Mouse (Mus musculus): ENCODE measurements around the gene Bahcc1. TPM values are rescaled to one million over a fixed set of nuclear protein-coding genes. Genes with fewer than 3 reads are reported as not detected.

Bahcc1 gene
- polyA plus RNA-seq, 1 experiment from 2014 or later: 3.1 TPM

DNA sequence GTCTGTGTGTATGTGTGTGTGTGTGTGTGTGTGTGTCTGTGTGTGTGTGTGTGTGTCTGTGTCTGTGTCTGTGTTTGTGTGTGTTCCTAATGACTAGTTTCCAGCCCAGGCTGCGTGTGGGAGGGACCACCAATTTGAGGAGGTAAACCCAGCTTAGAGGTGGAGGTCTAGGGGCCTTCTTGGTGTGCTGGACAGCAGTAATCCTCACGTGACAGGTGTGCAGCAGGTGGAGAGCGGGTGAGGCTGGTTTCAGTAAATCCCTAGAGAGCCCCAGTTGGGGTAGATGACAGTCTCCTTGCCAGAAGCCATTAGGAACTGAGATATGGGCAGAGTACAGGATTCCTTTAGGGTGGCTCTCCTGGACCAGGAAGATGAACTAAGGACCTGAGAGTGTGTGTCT lies 36.3 kb downstream of the Bahcc1 start:
- Histone ChIP-seq H3K9ac (ENCODE audit: low read depth, low read length) (no peak overlapping the region), H3K9me3 (ENCODE audit: control insufficient read depth) (no peaks in the 10 kb centered on the region), H3K4me1 (replicated peaks; ENCODE audit: control insufficient read depth, insufficient read depth, low read length) (no peaks in the 10 kb centered on the region), H3K27ac (ENCODE audit: low read depth, low read length) (no peak overlapping the region), H3K36me3 (ENCODE audit: control insufficient read depth, insufficient read depth) (peaks cover 29% of the 10 kb centered on the region), H3K4me3 (ENCODE audit: low read depth, low read length) (no peak overlapping the region), H3K4me2 (replicated peaks; ENCODE audit: low read depth) (no peak overlapping the region), H3K27me3 (replicated peaks; ENCODE audit: control insufficient read depth, insufficient read depth, low read length) (no peaks in the 10 kb centered on the region)
- no peak for TF ChIP-seq CTCF (IDR thresholded peaks at IDR 0.05; ENCODE audit: low read depth)
- 67% methylated on average over 3 of the region's 3 CpGs for WGBS
- no peak for ATAC-seq

DNA sequence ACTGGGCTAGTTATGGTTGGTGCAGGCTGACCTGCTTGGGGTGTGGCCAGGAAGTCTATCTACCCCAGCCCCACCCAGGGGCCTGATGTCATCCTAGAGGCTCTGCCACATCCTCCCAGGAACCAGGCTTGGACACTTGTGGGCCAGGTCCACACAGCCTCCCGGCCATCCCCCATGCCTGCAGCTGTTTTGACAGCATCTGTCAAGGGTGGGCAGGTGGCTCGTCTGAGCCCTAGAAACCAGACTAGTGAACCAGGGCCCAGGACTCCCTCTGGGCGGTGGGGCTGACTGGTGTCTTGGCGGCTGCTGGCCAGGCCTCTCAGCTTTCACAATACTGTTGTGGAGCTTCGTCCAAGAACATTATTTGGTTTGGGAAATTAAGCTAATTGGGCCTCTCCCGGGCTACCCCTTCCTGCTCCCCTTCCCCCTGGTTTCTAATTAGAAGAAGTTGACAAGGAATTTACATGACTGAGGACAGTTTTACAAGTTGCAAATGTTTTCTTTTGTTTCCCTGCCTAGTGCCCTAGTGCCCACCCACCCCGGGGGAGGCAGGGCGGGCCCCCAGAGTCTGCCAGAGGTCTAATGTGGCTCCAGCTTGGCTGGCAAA lies 36.9 kb downstream of the Bahcc1 start:
- Histone ChIP-seq H3K4me1 (replicated peaks; ENCODE audit: control insufficient read depth, insufficient read depth, low read length) (no peaks in the 10 kb centered on the region), H3K27ac (ENCODE audit: low read depth, low read length) (no peak overlapping the region), H3K27me3 (replicated peaks; ENCODE audit: control insufficient read depth, insufficient read depth, low read length) (no peaks in the 10 kb centered on the region), H3K36me3 (ENCODE audit: control insufficient read depth, insufficient read depth) (peaks cover 35% of the 10 kb centered on the region), H3K4me3 (ENCODE audit: low read depth, low read length) (no peak overlapping the region), H3K9me3 (ENCODE audit: control insufficient read depth) (no peaks in the 10 kb centered on the region), H3K9ac (ENCODE audit: low read depth, low read length) (no peak overlapping the region), H3K4me2 (replicated peaks; ENCODE audit: low read depth) (no peak overlapping the region)
- no peak for TF ChIP-seq CTCF (IDR thresholded peaks at IDR 0.05; ENCODE audit: low read depth)
- ATAC-seq: no peak
- WGBS: 65% methylated on average over 8 of the region's 8 CpGs

DNA sequence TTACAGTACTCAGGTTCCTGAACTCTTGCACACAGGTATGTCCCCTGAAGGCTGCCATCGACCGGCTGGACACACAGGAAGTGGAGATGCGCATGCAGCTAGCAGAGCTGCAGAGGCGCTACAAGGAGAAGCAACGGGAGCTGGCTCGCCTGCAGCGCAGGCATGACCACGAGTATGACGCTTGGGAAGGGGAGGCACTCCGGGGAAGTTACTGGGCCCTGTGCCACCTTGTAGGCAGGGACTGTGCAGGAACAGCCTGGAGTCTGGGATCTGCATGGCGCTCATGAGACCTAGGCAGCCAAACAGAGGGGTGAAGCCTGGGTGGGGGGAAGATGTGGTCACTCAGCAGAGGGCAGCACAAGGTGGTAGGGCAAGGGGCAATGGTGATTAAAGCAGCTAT lies 46.6 kb downstream of the Bahcc1 start:
- Histone ChIP-seq H3K36me3 (ENCODE audit: control insufficient read depth, insufficient read depth) (peaks cover 70% of the 10 kb centered on the region), H3K4me1 (replicated peaks; ENCODE audit: control insufficient read depth, insufficient read depth, low read length) (no peaks in the 10 kb centered on the region)

DNA sequence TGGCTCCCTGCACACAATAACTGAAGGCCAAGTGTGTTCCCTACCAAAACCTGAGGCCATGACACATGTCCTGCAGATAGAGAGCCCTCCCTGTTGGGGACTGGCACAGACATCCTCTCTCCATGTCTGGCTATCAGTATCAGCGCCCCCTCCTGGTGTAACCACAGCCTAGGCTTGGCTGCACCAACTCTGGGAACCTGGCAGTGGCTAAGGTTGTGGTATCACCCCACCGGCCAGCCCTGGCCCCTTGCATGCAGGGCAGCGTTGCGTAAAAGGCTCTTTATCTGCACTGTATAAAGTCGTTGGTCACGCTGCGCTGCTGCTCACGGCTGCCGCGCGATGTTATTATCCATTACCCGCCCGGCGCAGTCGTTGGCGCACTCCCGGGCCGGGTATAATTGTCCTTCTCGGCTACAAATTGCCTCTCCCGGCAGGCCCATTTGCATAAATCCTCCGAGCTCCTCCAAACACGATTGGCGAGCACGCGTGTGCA lies 47.6 kb downstream of the Bahcc1 start:
- WGBS: 72% methylated on average over 25 of the region's 25 CpGs
- Histone ChIP-seq H3K27ac (ENCODE audit: low read depth, low read length) (0 out of 2 replicates have a peak overlapping the region, but pooled peaks have one; percentile 15), H3K27me3 (replicated peaks; ENCODE audit: control insufficient read depth, insufficient read depth, low read length) (no peaks in the 10 kb centered on the region), H3K4me3 (ENCODE audit: low read depth, low read length) (no peak overlapping the region), H3K4me1 (replicated peaks; ENCODE audit: control insufficient read depth, insufficient read depth, low read length) (no peaks in the 10 kb centered on the region), H3K36me3 (ENCODE audit: control insufficient read depth, insufficient read depth) (peaks cover 70% of the 10 kb centered on the region), H3K9ac (ENCODE audit: low read depth, low read length) (no peak overlapping the region), H3K9me3 (ENCODE audit: control insufficient read depth) (no peaks in the 10 kb centered on the region), H3K4me2 (replicated peaks; ENCODE audit: low read depth) (no peak overlapping the region)
- peak; percentile 75 for TF ChIP-seq CTCF (IDR thresholded peaks at IDR 0.05; ENCODE audit: low read depth)
- ATAC-seq: no peak

More for the DNA sequence above, 46.6 kb downstream of the Bahcc1 start:
- TF ChIP-seq CTCF (IDR thresholded peaks at IDR 0.05; ENCODE audit: low read depth): no peak
- no peak overlapping the region for H3K27ac ChIP-seq (ENCODE audit: low read depth, low read length)
- H3K9me3 ChIP-seq (ENCODE audit: control insufficient read depth): no peaks in the 10 kb centered on the region
- H3K9ac ChIP-seq (ENCODE audit: low read depth, low read length): no peak overlapping the region
- no peak overlapping the region for H3K4me3 ChIP-seq (ENCODE audit: low read depth, low read length)
- no peaks in the 10 kb centered on the region for H3K27me3 ChIP-seq (replicated peaks; ENCODE audit: control insufficient read depth, insufficient read depth, low read length)
- H3K4me2 ChIP-seq (replicated peaks; ENCODE audit: low read depth): no peak overlapping the region
- 83% methylated on average over 11 of the region's 11 CpGs for whole genome bisulfite sequencing
- ATAC-seq: no peak

DNA sequence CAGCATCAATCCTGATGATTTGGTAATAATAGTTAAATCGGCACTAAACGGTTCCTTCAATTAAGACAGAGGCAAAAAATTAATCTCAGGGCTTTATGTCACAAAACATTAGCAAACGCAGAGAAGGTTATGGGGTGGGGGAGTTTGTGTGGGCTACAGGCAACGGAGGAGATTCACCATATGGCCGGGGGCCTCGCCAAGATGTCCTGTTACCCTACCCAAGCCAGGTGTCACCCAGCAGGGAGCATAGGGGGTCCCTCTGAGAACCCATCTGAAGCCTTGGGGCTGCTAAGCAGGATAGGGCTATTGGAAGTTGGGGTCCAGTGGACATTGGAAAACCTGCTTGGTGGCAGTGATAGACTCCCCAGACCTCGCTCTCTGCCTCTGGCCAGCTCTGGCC lies 48.0 kb downstream of the Bahcc1 start:
- Histone ChIP-seq H3K27me3 (replicated peaks; ENCODE audit: control insufficient read depth, insufficient read depth, low read length) (no peaks in the 10 kb centered on the region), H3K4me1 (replicated peaks; ENCODE audit: control insufficient read depth, insufficient read depth, low read length) (no peaks in the 10 kb centered on the region), H3K4me2 (replicated peaks; ENCODE audit: low read depth) (no peak overlapping the region), H3K4me3 (ENCODE audit: low read depth, low read length) (no peak overlapping the region), H3K36me3 (ENCODE audit: control insufficient read depth, insufficient read depth) (peaks cover 70% of the 10 kb centered on the region), H3K9me3 (ENCODE audit: control insufficient read depth) (no peaks in the 10 kb centered on the region), H3K9ac (ENCODE audit: low read depth, low read length) (no peak overlapping the region), H3K27ac (ENCODE audit: low read depth, low read length) (peak overlapping the region; percentile 15; the same call in 1 of the 2 replicates)
- WGBS: 93% methylated on average over 7 of the region's 7 CpGs
- TF ChIP-seq CTCF (IDR thresholded peaks at IDR 0.05; ENCODE audit: low read depth): no peak
- ATAC-seq: no peak

DNA sequence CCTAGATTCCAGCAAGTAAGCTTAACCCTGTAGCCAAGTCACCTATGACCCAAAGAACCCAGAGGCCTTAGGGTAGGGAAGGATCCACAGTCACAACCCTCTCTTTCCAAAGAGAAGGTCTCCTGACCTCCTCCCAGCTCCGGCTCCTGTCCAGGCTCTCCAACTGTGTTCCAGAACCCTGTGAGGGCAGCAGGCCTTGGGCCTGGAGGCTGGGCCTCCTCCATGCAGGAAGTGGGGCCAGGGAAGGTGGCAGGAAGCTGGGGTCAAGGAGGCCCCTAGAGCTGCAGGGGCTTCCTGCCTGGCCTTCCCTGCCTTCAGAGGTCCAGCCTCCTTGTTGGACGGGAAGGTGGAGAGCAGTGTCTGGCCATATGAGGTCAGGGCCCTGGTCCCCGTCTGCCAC lies 48.5 kb downstream of the Bahcc1 start:
- H3K9me3 ChIP-seq (ENCODE audit: control insufficient read depth): no peaks in the 10 kb centered on the region
- H3K9ac ChIP-seq (ENCODE audit: low read depth, low read length): no peak overlapping the region
- H3K4me2 ChIP-seq (replicated peaks; ENCODE audit: low read depth): no peak overlapping the region
- H3K4me3 ChIP-seq (ENCODE audit: low read depth, low read length): no peak overlapping the region
- H3K4me1 ChIP-seq (replicated peaks; ENCODE audit: control insufficient read depth, insufficient read depth, low read length): no peaks in the 10 kb centered on the region
- H3K27me3 ChIP-seq (replicated peaks; ENCODE audit: control insufficient read depth, insufficient read depth, low read length): no peaks in the 10 kb centered on the region
- ATAC-seq: no peak
- TF ChIP-seq CTCF (IDR thresholded peaks at IDR 0.05; ENCODE audit: low read depth): no peak
- no peak overlapping the region; the same call in 1 of the 2 replicates for H3K27ac ChIP-seq (ENCODE audit: low read depth, low read length)
- 84% methylated on average over 3 of the region's 3 CpGs for WGBS
- peaks cover 68% of the 10 kb centered on the region for H3K36me3 ChIP-seq (ENCODE audit: control insufficient read depth, insufficient read depth)
